Mouse (Mus musculus) ES-E14 (cell line): ENCODE measurements around the gene Rpl27a.

Experiments used
- CHD2 ChIP-seq: IDR thresholded peaks from 2 replicates; pipeline ENCODE4 v1.6.1; 2014; ENCODE audit warnings: mild to moderate bottlenecking, low read depth, low read length, inconsistent platforms
- ZC3H11A ChIP-seq: IDR thresholded peaks from 2 replicates; pipeline ENCODE4 v1.6.1; 2012; ENCODE audit warnings: low read depth, mild to moderate bottlenecking, inconsistent platforms, low read length, borderline replicate concordance

GRCm38 (mm10) chr7:109562676-109563075 lies 43.7 kb downstream of the Rpl27a start:
- TF ChIP-seq ZC3H11A = no peak
- no peak for TF ChIP-seq CHD2
